Mouse (Mus musculus): ENCODE data around the gene Zfp354b. TPM values are rescaled to one million over a fixed set of nuclear protein-coding genes. Genes with fewer than 3 reads are reported as not detected.

The Zfp354b gene
- 4.4 TPM for polyA plus RNA-seq (2014; fragmentation: Illumina TruSeq; extraction: RNeasy Lipid Tissue Mini Kit (QIAGEN cat#74804); ENCODE audit: low read depth, low replicate concordance)

GRCm38 (mm10) chr11:50931451-50931866 lies at the start of gene Zfp354b:
Zfp354b (minus strand) TSS chr11:50931633.

GRCm38 (mm10) chr11:50966230-50966629 lies 34.8 kb upstream of the Zfp354b start, which contains the start of gene Olfr1378:
Olfr1378 (plus strand) TSS chr11:50966530.

GRCm38 (mm10) chr11:50953665-50954064 lies 22.2 kb upstream of the Zfp354b start, which contains the start of gene Prop1:
Prop1 (minus strand) TSS chr11:50953765.

GRCm38 (mm10) chr11:50943506-50943905 lies 12.1 kb upstream of the Zfp354b start, which contains the start of gene 4933414I15Rik:
4933414I15Rik (minus strand) TSS chr11:50943765.

GRCm38 (mm10) chr11:50915671-50916320 lies 15.6 kb downstream of the Zfp354b start, which contains the start of gene Zfp2:
Zfp2 (minus strand) TSS chr11:50916165.

GRCm38 (mm10) chr11:50887390-50888128 lies 43.9 kb downstream of the Zfp354b start, which contains the start of gene Zfp454:
Zfp454 (minus strand) TSS chr11:50887651.

Other genes starting within 250 kb of the Zfp354b start
- gene Zfp354c, start 103.9 kb downstream of the Zfp354b start, polyA plus RNA-seq (2014; fragmentation: Illumina TruSeq; extraction: RNeasy Lipid Tissue Mini Kit (QIAGEN cat#74804); ENCODE audit: low read depth, low replicate concordance), result 0.72 TPM
- 0.50 TPM for gene Zfp879, start 90.1 kb downstream of the Zfp354b start, polyA plus RNA-seq (2014; fragmentation: Illumina TruSeq; extraction: RNeasy Lipid Tissue Mini Kit (QIAGEN cat#74804); ENCODE audit: low read depth, low replicate concordance)
- not detected for gene Grm6, start 80.9 kb downstream of the Zfp354b start, polyA plus RNA-seq (2014; fragmentation: Illumina TruSeq; extraction: RNeasy Lipid Tissue Mini Kit (QIAGEN cat#74804); ENCODE audit: low read depth, low replicate concordance)
- 1.6 TPM for gene Zfp454, start 44.0 kb downstream of the Zfp354b start, polyA plus RNA-seq (2014; fragmentation: Illumina TruSeq; extraction: RNeasy Lipid Tissue Mini Kit (QIAGEN cat#74804); ENCODE audit: low read depth, low replicate concordance)
- 10.5 TPM for gene Zfp2, start 15.5 kb downstream of the Zfp354b start, polyA plus RNA-seq (2014; fragmentation: Illumina TruSeq; extraction: RNeasy Lipid Tissue Mini Kit (QIAGEN cat#74804); ENCODE audit: low read depth, low replicate concordance)
- gene 4933414I15Rik, start 12.1 kb upstream of the Zfp354b start, polyA plus RNA-seq (2014; fragmentation: Illumina TruSeq; extraction: RNeasy Lipid Tissue Mini Kit (QIAGEN cat#74804); ENCODE audit: low read depth, low replicate concordance), result not detected
- not detected for gene Prop1, start 22.1 kb upstream of the Zfp354b start, polyA plus RNA-seq (2014; fragmentation: Illumina TruSeq; extraction: RNeasy Lipid Tissue Mini Kit (QIAGEN cat#74804); ENCODE audit: low read depth, low replicate concordance)
- not detected for gene Olfr1378, start 34.9 kb upstream of the Zfp354b start, polyA plus RNA-seq (2014; fragmentation: Illumina TruSeq; extraction: RNeasy Lipid Tissue Mini Kit (QIAGEN cat#74804); ENCODE audit: low read depth, low replicate concordance)
- not detected for gene Olfr1377, start 50.3 kb upstream of the Zfp354b start, polyA plus RNA-seq (2014; fragmentation: Illumina TruSeq; extraction: RNeasy Lipid Tissue Mini Kit (QIAGEN cat#74804); ENCODE audit: low read depth, low replicate concordance)
- not detected for gene Olfr51, start 72.0 kb upstream of the Zfp354b start, polyA plus RNA-seq (2014; fragmentation: Illumina TruSeq; extraction: RNeasy Lipid Tissue Mini Kit (QIAGEN cat#74804); ENCODE audit: low read depth, low replicate concordance)
- not detected for gene Olfr54, start 82.6 kb upstream of the Zfp354b start, polyA plus RNA-seq (2014; fragmentation: Illumina TruSeq; extraction: RNeasy Lipid Tissue Mini Kit (QIAGEN cat#74804); ENCODE audit: low read depth, low replicate concordance)
- not detected for gene Olfr1375, start 116.5 kb upstream of the Zfp354b start, polyA plus RNA-seq (2014; fragmentation: Illumina TruSeq; extraction: RNeasy Lipid Tissue Mini Kit (QIAGEN cat#74804); ENCODE audit: low read depth, low replicate concordance)
- 10.1 TPM for gene Zfp354a, start 127.6 kb upstream of the Zfp354b start, polyA plus RNA-seq (2014; fragmentation: Illumina TruSeq; extraction: RNeasy Lipid Tissue Mini Kit (QIAGEN cat#74804); ENCODE audit: low read depth, low replicate concordance)

All from liver, adult 10 weeks (tissue).